Mouse (Mus musculus) E14TG2a.4 (cell line): ENCODE data around the gene Gm10964.
A peak's percentile ranks its signal among the peaks of the same experiment; 100 is the strongest.
"Not testable (repeated sequence)": the region's sequence is repeated elsewhere in the genome, so short reads cannot be mapped to it uniquely, and the experiment has no call there.

ENCODE experiments used
- H3K27me3 ChIP-seq: 2 replicates; pipeline ENCODE4 v1.6.1; 2014; ENCODE audit warnings: low read length, control low read depth; ENCODE audit not compliant: insufficient read depth
- H3K36me3 ChIP-seq: 2 replicates; pipeline ENCODE4 v1.6.1; 2014; ENCODE audit warnings: low read length, control low read depth; ENCODE audit not compliant: insufficient read depth
- H3K4me1 ChIP-seq: replicated peaks from 2 replicates; pipeline ENCODE4 v1.6.1; 2014; ENCODE audit warnings: low read depth, low read length, control low read depth
- H3K4me3 ChIP-seq: replicated peaks from 2 replicates; pipeline ENCODE4 v1.5.1; 2014; ENCODE audit warnings: mild to moderate bottlenecking, low read length
- H3K9me3 ChIP-seq: 2 replicates; pipeline ENCODE4 v1.6.1; 2014; ENCODE audit warnings: low read length, control low read depth
- CTCF ChIP-seq: conservative IDR thresholded peaks from 2 replicates; pipeline ENCODE4 v1.5.1; 2014; ENCODE audit warnings: low read length
- NANOG ChIP-seq: IDR thresholded peaks from 2 replicates; pipeline ENCODE4 v1.6.1; 2014; ENCODE audit warnings: borderline replicate concordance, low read length, mixed read lengths
- POU5F1 ChIP-seq: IDR thresholded peaks from 2 replicates; pipeline ENCODE4 v1.6.1; 2014; ENCODE audit warnings: low read length, borderline replicate concordance

Gm10964 gene

DNA sequence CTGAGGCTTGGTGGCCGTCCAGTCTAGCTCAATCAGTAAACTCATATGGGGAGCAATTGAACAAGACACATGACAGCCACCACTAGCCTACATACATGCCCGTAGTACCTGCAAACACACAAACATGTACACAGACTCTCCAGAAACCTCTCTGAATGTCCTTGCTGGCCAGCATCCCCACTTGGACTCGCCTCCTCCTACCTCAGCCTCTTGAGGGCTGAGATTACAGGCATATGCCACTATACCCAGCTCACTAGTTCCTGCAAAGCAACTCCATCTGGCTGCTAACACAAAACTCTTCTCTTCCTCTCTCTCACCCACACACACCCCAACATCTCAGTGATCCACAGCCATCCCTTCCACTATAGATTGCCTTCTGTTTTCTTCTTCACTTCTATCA, 41.1 kb downstream of the Gm10964 start:
- no peak for TF ChIP-seq CTCF
- TF ChIP-seq POU5F1, result no peak
- no peak for TF ChIP-seq NANOG
- Histone ChIP-seq H3K36me3 (peaks cover 26% of the 10 kb centered on the region), H3K4me3 (no peak overlapping the region), H3K27me3 (no peaks in the 10 kb centered on the region), H3K4me1 (peaks cover 69% of the 10 kb centered on the region), H3K9me3 (no peaks in the 10 kb centered on the region)

DNA sequence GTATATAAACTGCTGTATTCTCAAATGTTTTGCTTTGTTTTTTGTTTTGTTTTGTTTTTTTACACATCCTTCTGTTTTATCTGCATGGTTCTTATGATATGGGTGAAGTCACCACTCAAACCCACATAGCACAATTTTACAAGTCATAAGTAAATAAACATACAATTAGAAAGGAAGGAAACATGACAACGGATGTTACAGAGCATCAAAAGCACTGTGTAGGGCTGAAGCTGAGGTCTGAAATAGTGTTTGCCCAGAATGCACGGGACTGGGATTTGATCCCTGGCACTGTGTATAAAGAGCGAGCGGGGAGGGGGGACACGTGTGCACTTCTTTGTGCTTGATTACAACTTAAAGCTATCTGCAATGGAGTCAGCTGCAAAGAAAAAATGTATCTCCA, 41.6 kb downstream of the Gm10964 start:
- Histone ChIP-seq H3K4me1 (peaks cover 69% of the 10 kb centered on the region), H3K27me3 (no peaks in the 10 kb centered on the region), H3K36me3 (peaks cover 21% of the 10 kb centered on the region), H3K9me3 (no peaks in the 10 kb centered on the region), H3K4me3 (no peak overlapping the region)
- TF ChIP-seq CTCF (no peak), NANOG (no peak), POU5F1 (no peak)

DNA sequence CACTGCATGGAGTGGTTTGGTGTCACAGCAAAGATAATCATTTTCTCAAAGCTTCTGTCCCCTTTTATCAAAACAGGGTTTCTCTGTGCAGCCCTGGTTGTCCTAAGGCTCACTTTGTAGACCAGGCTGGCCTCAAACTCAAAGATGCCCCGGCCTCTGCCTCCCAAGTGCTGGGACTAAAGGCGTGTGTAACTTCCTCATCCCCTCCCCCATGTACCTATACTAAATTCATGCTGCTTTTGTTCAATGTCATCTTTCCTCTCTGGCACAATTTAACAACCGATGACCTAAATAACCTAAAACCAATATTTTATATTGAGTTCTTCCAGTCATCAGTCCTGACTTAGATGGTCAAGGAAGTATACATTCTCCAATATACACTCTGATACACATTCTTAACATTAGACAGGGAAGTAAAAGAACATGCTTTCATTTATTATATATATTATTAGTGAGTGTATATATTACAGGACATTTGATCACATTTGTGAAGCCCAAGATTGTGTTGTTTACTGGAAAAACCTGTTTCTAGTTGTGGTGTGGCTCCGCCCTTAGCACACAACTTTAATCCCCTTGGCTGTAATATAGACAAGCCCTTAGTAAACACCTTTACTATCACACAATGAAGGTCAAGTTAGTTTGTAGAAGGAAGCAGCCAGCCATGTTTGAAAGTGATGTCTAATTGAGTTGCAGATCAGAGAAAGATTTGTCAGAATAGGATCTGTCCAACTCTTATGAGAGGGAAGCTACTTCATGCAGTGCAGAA, 43.9 kb downstream of the Gm10964 start:
- Histone ChIP-seq H3K4me1 (peaks cover 77% of the 10 kb centered on the region), H3K36me3 (peaks cover 6% of the 10 kb centered on the region), H3K27me3 (no peaks in the 10 kb centered on the region), H3K9me3 (no peaks in the 10 kb centered on the region), H3K4me3 (no peak overlapping the region)
- TF ChIP-seq POU5F1 (no peak), CTCF (no peak), NANOG (no peak)

DNA sequence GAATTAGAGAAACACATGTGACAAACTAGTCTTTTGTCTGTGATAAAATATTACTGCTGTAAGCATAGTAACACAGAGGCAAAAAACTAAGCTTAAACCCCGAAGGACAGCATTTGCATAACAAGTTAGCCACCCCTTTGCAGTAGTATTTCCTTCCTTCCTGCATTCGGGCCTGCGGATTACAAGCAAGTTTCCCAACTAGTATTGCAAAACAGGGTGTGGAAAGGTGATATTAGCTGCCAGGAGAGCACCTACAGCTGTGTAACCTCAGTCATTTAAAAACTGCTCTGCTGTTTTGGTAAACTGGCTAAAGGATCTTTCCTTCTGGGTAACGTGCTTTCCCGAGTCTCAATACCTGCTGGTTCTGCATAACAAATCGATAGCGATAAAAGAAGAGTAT, 48.1 kb downstream of the Gm10964 start:
- Histone ChIP-seq H3K36me3 (no peaks in the 10 kb centered on the region), H3K4me1 (peaks cover 74% of the 10 kb centered on the region), H3K27me3 (no peaks in the 10 kb centered on the region), H3K4me3 (no peak overlapping the region), H3K9me3 (no peaks in the 10 kb centered on the region)
- no peak for TF ChIP-seq CTCF
- peak; percentile 16; the same call in 1 of the 2 replicates for TF ChIP-seq POU5F1
- TF ChIP-seq NANOG, result no peak

DNA sequence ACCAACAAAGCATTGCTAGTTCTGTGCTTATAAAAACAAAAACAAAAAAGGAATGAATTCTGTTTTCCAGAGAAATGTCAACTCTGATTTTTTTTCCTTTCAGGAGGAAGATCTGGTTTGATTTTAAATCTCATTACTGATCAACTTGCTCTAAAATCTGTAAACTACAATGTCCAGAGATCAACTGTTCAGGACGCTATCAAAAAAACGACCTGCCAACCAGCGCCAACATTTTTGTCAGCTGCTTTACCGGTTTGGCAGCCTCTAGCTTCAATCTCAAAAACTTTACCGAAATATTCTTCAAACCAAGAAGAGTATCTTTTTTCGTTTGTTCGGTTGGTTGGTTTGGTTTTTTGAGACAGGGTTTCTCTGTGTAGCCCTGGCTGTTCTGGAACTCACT, 49.9 kb downstream of the Gm10964 start:
- H3K27me3 ChIP-seq, result no peaks in the 10 kb centered on the region
- H3K9me3 ChIP-seq, result no peaks in the 10 kb centered on the region
- H3K4me3 ChIP-seq, result peak overlapping the region; percentile 92; the same call in 1 of the 2 replicates
- H3K36me3 ChIP-seq, result no peaks in the 10 kb centered on the region
- H3K4me1 ChIP-seq, result peaks cover 60% of the 10 kb centered on the region
- TF ChIP-seq CTCF, result no peak
- TF ChIP-seq NANOG, result no peak
- no peak for TF ChIP-seq POU5F1

DNA sequence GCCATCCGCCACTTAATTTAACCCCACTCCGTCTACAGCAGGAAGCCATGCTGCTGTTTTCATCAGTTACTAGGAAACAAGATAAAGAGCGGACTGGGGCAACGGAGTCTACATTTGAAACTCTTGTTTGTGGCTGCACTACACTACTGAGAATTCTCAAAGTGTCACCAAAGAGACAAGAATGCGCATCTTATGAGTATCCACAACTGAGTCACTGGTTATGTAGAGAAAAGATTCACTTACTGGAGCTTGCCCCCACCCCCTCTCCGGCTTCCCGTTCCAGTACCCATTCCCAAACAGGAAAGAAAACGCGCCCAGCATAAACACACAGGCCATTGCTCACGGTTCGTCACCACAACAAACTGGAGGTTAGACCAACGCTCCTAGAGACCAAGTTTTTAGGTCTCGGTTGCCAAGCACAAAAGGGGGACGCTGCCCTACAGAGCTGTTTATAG, 50.8 kb downstream of the Gm10964 start:
- H3K27me3 ChIP-seq, result 0 out of 2 replicates have a peak, but pooled peaks cover 2% of the 10 kb centered on the region
- no peaks in the 10 kb centered on the region for H3K36me3 ChIP-seq
- H3K9me3 ChIP-seq, result no peaks in the 10 kb centered on the region
- no peak for TF ChIP-seq POU5F1
- TF ChIP-seq CTCF, result no peak
- TF ChIP-seq NANOG, result no peak
- H3K4me1 ChIP-seq, result peaks cover 53% of the 10 kb centered on the region
- peak overlapping the region; percentile 92 for H3K4me3 ChIP-seq

DNA sequence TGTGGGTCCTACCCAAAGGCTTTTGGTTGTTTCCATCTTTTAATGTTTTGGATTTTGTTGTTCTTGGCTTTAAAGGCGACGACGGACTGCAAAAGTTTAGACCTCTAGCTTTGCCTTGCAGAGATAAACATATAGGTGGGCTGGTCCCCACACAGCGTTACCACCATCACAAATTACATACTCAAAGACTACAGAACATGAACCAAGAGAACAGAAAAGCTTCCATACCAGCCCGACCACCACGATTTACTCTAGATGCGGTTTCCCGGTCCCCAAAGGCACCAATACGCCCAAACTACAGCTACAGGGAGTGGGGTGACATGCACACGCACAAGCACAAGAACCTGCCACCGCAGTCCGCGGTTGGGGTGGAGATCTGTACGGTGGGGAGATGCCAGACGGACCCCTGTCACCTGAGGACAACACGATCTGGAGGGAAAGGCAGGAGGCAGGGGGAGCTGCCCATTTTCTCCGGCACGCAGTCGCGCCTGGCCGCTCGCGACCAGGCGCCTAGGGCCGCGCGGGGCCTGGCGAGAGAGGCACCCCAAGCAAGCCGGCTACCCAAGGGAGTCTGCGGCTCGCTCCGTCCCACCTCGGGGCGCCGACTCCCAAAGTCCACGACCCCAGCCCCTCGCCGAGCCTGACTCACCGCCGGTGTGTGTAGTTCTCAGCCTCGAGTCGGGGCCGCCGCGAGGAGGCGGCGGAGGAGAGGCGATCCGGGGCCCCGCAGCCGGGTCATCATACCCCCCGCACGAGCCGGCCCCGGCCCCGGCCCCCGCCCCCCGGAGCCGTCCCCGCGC, 51.4 kb downstream of the Gm10964 start:
- H3K4me3 ChIP-seq, result peak overlapping the region; percentile 92
- H3K36me3 ChIP-seq, result no peaks in the 10 kb centered on the region
- no peaks in the 10 kb centered on the region for H3K9me3 ChIP-seq
- peaks cover 6% of the 10 kb centered on the region for H3K27me3 ChIP-seq
- H3K4me1 ChIP-seq, result peaks cover 49% of the 10 kb centered on the region
- TF ChIP-seq CTCF (no peak), POU5F1 (no peak), NANOG (no peak)

DNA sequence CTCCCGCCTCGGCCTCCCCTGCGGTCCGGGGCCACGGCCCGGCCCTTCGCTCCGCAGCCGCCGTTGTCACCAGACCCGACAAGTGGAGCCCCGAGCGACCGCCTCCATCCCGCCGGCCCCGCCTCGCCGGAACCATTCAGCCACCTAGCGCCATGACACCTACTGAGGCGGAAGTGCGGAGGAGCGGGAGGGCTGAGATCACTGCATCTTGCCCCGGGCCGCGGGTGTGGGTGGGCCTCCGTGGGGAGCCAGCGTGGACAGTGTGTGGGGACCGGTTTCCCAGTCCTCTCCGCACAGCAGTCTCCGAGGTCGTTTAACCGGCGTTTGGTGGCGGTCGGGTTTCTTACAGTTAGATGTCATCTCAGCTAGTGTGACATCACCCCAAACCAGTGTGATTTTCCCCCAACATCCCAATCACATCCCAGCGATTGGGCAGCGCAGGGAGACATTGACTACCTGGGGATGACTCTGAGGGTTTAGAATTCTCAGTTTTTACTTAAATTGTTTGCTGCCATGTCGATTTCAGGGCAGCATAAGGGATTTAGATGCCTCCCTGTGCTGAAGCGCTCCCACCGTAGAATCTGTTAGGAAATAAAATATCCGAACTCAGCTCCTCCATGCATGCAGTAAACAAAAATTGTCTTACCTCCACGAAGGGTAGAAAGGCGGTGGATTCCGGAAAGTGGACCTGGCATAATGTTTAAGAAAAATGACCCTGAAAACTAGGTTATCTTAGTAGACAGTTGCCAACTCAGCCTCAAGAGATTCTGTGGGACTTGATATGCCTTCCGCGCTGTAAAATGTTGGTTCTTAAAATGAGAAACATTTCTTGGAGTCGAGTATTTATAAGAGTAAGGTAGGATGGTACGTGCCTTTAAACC, 52.3 kb downstream of the Gm10964 start, which contains the start of gene Hipk1:
Gene Hipk1 (minus strand): TSS at position 334 of the 881 bp plus-strand sequence.
- H3K27me3 ChIP-seq, result peaks cover 13% of the 10 kb centered on the region
- TF ChIP-seq CTCF, result no peak
- no peak for TF ChIP-seq NANOG
- no peak for TF ChIP-seq POU5F1
- H3K9me3 ChIP-seq, result no peaks in the 10 kb centered on the region
- H3K36me3 ChIP-seq, result no peaks in the 10 kb centered on the region
- H3K4me3 ChIP-seq, result peak within 1 kb of the TSS; percentile 92
- H3K4me1 ChIP-seq, result peaks cover 48% of the 10 kb centered on the region

DNA sequence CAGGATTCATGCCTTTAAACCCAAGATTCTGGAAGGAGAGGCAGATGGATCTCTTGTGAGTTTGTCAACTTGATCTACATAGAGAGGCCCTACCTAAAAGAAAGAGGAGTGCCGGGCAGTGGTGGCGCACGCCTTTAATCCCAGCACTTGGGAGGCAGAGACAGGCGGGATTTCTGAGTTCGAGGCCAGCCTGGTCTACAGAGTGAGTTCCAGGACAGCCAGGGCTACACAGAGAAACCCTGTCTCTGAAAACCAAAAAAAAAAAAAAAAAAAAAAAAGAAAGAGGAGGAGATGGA, 52.9 kb downstream of the Gm10964 start:
- Histone ChIP-seq H3K4me1 (peaks cover 42% of the 10 kb centered on the region), H3K27me3 (peaks cover 13% of the 10 kb centered on the region), H3K4me3 (peak overlapping the region; percentile 92)
- not testable (repeated sequence) for H3K36me3 ChIP-seq, H3K9me3 ChIP-seq
